Mouse (Mus musculus): ENCODE results near the gene Klf12. TPM values are rescaled to one million over a fixed set of nuclear protein-coding genes. Genes with fewer than 3 reads are reported as not detected.

The Klf12 gene
- polyA plus RNA-seq, 1 experiment from 2014 or later: 14.8 TPM

DNA sequence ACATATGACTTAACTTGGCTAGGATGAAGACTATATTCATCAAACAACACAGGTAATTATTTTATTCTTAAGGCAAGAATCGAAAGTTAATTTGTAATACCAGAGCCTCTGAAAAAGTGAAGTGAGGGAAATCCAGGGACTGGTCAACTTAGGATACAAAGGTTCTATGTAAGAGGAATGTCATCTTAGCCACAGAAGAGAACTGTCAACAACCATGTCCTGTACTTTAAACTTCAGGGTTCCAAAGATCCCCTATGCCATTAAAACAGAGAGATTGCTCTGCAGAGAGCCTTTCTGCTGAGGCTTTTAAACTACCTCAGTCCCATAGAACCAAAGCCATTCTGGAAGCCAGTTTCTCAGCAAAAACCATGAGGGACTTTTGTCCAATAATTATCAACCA, 144.1 kb downstream of the Klf12 start:
- WGBS: 88% methylated on average over 1 of the region's 1 CpGs
- no peak for ATAC-seq (replicated peaks; ENCODE audit: low FRiP score, low TSS enrichment, low read depth)

DNA sequence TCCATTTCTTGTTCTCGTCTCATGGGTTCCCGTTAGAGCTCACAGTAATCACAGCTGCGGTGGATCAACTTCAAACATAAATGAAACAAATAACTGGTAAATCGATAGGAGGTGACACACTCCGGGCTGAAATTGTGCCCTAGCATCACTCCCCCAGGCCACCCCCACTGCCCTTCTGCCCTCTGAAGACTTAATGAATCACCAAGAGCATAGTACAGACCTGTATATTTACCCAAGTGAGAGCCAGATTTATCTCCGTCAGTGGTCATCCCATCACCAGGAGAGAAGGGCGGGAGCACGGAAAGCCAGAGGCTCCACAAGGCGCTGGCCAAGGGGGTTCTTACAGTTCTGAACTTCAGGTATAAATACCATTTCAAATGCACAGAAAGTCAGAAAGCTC, 150.2 kb downstream of the Klf12 start:
- ATAC-seq (replicated peaks; ENCODE audit: low FRiP score, low TSS enrichment, low read depth): no peak
- no peaks in the 10 kb centered on the region for H3K27me3 ChIP-seq (replicated peaks; ENCODE audit: control insufficient read depth, insufficient read depth, low read length)
- H3K4me3 ChIP-seq (ENCODE audit: low read depth, low read length): no peak overlapping the region
- H3K4me2 ChIP-seq (ENCODE audit: low read length): no peak overlapping the region
- H3K4me1 ChIP-seq (replicated peaks; ENCODE audit: control insufficient read depth, insufficient read depth, low read length): no peaks in the 10 kb centered on the region
- H3K27ac ChIP-seq (ENCODE audit: low read depth): no peak overlapping the region
- no peaks in the 10 kb centered on the region for H3K9me3 ChIP-seq (ENCODE audit: control insufficient read depth, low read length)
- H3K9ac ChIP-seq (ENCODE audit: low read length): no peak overlapping the region
- no peaks in the 10 kb centered on the region for H3K36me3 ChIP-seq (ENCODE audit: control insufficient read depth, insufficient read depth, low read length)
- 60% methylated on average over 9 of the region's 9 CpGs for WGBS
- DNase-seq (ENCODE audit: low spot score): no peak

More for the DNA sequence above, 144.1 kb downstream of the Klf12 start:
- H3K27me3 ChIP-seq (replicated peaks; ENCODE audit: control insufficient read depth, insufficient read depth, low read length): no peaks in the 10 kb centered on the region
- H3K9ac ChIP-seq (ENCODE audit: low read length): no peak overlapping the region
- DNase-seq (ENCODE audit: low spot score): no peak
- H3K27ac ChIP-seq (ENCODE audit: low read depth): no peak overlapping the region
- H3K4me3 ChIP-seq (ENCODE audit: low read depth, low read length): no peak overlapping the region
- no peak overlapping the region for H3K4me2 ChIP-seq (ENCODE audit: low read length)
- peaks cover 4% of the 10 kb centered on the region; the same call in 1 of the 2 replicates for H3K36me3 ChIP-seq (ENCODE audit: control insufficient read depth, insufficient read depth, low read length)
- H3K4me1 ChIP-seq (replicated peaks; ENCODE audit: control insufficient read depth, insufficient read depth, low read length): no peaks in the 10 kb centered on the region
- H3K9me3 ChIP-seq (ENCODE audit: control insufficient read depth, low read length): no peaks in the 10 kb centered on the region

DNA sequence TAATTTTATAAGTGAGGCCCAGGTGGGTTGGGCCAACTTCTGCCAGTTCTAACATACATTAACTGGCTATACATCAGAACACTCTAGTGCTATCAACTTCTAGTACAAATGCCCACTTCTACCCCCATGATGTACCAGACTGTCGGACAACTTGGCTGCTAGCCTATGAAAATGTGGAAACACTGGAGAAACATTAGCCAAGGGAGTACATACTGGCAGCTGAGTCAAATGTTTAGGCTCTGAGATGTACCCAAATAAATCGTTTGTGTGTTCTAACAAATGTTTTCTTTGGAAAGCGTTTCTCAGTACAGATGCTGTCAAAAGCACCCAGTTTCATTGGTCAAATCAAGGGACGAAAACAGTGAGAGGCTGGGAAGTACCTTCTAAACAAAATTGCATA, 152.0 kb downstream of the Klf12 start:
- no peaks in the 10 kb centered on the region for H3K27me3 ChIP-seq (replicated peaks; ENCODE audit: control insufficient read depth, insufficient read depth, low read length)
- no peak overlapping the region for H3K4me2 ChIP-seq (ENCODE audit: low read length)
- H3K4me3 ChIP-seq (ENCODE audit: low read depth, low read length): no peak overlapping the region
- H3K9me3 ChIP-seq (ENCODE audit: control insufficient read depth, low read length): no peaks in the 10 kb centered on the region
- H3K4me1 ChIP-seq (replicated peaks; ENCODE audit: control insufficient read depth, insufficient read depth, low read length): no peaks in the 10 kb centered on the region
- H3K9ac ChIP-seq (ENCODE audit: low read length): no peak overlapping the region
- H3K27ac ChIP-seq (ENCODE audit: low read depth): no peak overlapping the region
- no peaks in the 10 kb centered on the region for H3K36me3 ChIP-seq (ENCODE audit: control insufficient read depth, insufficient read depth, low read length)
- DNase-seq (ENCODE audit: low spot score) (no peak), ATAC-seq (replicated peaks; ENCODE audit: low FRiP score, low TSS enrichment, low read depth) (no peak)
- 81% methylated on average over 4 of the region's 4 CpGs for WGBS

DNA sequence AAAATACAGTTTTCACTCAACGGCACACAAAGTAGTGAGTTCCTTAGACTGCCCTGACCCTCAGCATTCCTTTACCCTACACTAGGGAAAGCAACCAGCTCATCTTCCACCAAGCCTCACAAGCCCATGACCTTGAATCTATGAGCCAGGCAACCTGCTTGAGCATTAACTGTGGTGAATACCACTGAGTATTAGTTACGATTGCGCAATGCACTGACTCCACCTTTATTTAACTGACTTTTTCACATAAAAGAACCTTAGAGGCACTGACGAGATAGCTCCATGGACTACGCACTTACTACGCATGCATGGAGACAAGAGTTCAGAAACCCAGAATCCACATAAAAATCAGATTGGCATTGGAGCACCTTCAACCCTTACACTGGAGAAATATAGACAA, 158.4 kb downstream of the Klf12 start:
- Histone ChIP-seq H3K36me3 (ENCODE audit: control insufficient read depth, insufficient read depth, low read length) (no peaks in the 10 kb centered on the region), H3K9me3 (ENCODE audit: control insufficient read depth, low read length) (no peaks in the 10 kb centered on the region), H3K4me2 (ENCODE audit: low read length) (no peak overlapping the region), H3K4me3 (ENCODE audit: low read depth, low read length) (no peak overlapping the region), H3K4me1 (replicated peaks; ENCODE audit: control insufficient read depth, insufficient read depth, low read length) (no peaks in the 10 kb centered on the region), H3K27ac (ENCODE audit: low read depth) (no peak overlapping the region), H3K9ac (ENCODE audit: low read length) (no peak overlapping the region), H3K27me3 (replicated peaks; ENCODE audit: control insufficient read depth, insufficient read depth, low read length) (no peaks in the 10 kb centered on the region)
- DNase-seq (ENCODE audit: low spot score): no peak
- no peak for ATAC-seq (replicated peaks; ENCODE audit: low FRiP score, low TSS enrichment, low read depth)
- 90% methylated on average over 6 of the region's 6 CpGs for WGBS

DNA sequence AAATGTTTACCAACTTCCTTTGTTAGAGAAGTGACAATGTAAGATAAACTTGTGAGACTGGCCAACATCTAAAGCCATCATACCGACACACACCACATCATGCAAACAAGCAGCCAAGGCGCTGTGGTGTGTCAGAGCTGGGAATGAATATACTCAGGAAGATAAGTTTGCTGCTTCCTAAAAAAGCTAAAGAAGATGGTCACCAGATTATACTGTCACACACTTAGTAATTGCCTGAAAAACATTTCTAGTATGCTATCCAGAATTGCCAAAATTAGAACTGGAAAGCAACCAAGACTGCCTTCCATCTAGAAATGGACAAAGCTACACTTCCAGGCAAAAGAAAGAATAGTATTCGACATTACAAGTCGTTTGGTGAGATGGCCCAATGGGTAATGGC, 163.4 kb downstream of the Klf12 start:
- H3K4me1 ChIP-seq (replicated peaks; ENCODE audit: control insufficient read depth, insufficient read depth, low read length): no peaks in the 10 kb centered on the region
- no peak overlapping the region for H3K27ac ChIP-seq (ENCODE audit: low read depth)
- 88% methylated on average over 4 of the region's 4 CpGs for WGBS
- H3K9me3 ChIP-seq (ENCODE audit: control insufficient read depth, low read length): no peaks in the 10 kb centered on the region
- DNase-seq (ENCODE audit: low spot score): no peak
- H3K4me2 ChIP-seq (ENCODE audit: low read length): no peak overlapping the region
- H3K9ac ChIP-seq (ENCODE audit: low read length): no peak overlapping the region
- H3K27me3 ChIP-seq (replicated peaks; ENCODE audit: control insufficient read depth, insufficient read depth, low read length): no peaks in the 10 kb centered on the region
- no peak overlapping the region for H3K4me3 ChIP-seq (ENCODE audit: low read depth, low read length)
- no peaks in the 10 kb centered on the region for H3K36me3 ChIP-seq (ENCODE audit: control insufficient read depth, insufficient read depth, low read length)
- no peak for ATAC-seq (replicated peaks; ENCODE audit: low FRiP score, low TSS enrichment, low read depth)

DNA sequence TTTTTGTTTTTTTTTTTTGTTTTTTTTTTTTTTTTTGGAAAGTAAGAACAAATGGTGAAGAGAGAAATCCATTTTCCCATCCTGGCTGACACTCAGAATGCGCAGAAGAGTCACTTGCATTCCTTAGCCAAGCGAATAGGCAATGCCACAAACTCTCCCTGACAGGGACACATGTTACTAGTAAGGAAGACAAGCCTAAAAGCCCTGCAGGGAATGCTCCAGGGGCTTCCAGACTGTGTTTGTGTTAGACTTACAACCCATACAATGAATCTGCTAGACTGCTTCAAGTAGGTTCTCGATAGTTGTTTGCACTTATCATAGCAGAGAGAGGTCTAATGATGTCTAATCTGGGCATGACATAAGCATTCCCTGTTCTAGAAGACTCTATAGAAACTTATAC, 164.6 kb downstream of the Klf12 start:
- H3K4me2 ChIP-seq (ENCODE audit: low read length): no peak overlapping the region
- no peaks in the 10 kb centered on the region for H3K36me3 ChIP-seq (ENCODE audit: control insufficient read depth, insufficient read depth, low read length)
- 67% methylated on average over 3 of the region's 3 CpGs for WGBS
- H3K4me3 ChIP-seq (ENCODE audit: low read depth, low read length): no peak overlapping the region
- H3K9me3 ChIP-seq (ENCODE audit: control insufficient read depth, low read length): no peaks in the 10 kb centered on the region
- no peak for ATAC-seq (replicated peaks; ENCODE audit: low FRiP score, low TSS enrichment, low read depth)
- no peak overlapping the region for H3K27ac ChIP-seq (ENCODE audit: low read depth)
- H3K9ac ChIP-seq (ENCODE audit: low read length): no peak overlapping the region
- no peaks in the 10 kb centered on the region for H3K27me3 ChIP-seq (replicated peaks; ENCODE audit: control insufficient read depth, insufficient read depth, low read length)
- H3K4me1 ChIP-seq (replicated peaks; ENCODE audit: control insufficient read depth, insufficient read depth, low read length): no peaks in the 10 kb centered on the region
- DNase-seq (ENCODE audit: low spot score): no peak

DNA sequence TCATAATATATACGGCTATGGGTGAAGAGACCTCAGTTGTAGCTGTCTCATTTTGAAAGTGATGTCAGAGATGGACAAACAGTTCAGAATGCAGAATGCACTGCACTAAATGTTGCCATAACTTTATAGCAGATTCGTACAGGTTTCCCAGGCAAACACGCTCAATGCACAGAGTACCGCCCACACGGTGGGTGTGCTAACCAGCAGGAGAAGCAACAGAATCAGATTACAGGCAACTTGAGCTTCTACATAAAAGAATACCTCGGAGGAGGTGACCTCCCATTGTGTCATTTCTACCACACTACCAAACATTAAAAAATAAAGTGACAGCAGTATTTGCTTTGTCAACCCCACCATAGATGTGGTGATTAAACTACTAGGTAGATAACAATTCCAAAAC, 171.1 kb downstream of the Klf12 start:
- H3K36me3 ChIP-seq (ENCODE audit: control insufficient read depth, insufficient read depth, low read length): no peaks in the 10 kb centered on the region; the same call in 1 of the 2 replicates
- no peak overlapping the region for H3K9ac ChIP-seq (ENCODE audit: low read length)
- H3K9me3 ChIP-seq (ENCODE audit: control insufficient read depth, low read length): no peaks in the 10 kb centered on the region
- H3K27ac ChIP-seq (ENCODE audit: low read depth): no peak overlapping the region
- ATAC-seq (replicated peaks; ENCODE audit: low FRiP score, low TSS enrichment, low read depth) (no peak), DNase-seq (ENCODE audit: low spot score) (no peak)
- H3K4me2 ChIP-seq (ENCODE audit: low read length): no peak overlapping the region
- 72% methylated on average over 6 of the region's 6 CpGs for WGBS
- peaks cover 9% of the 10 kb centered on the region; the same call in 1 of the 2 replicates for H3K4me1 ChIP-seq (replicated peaks; ENCODE audit: control insufficient read depth, insufficient read depth, low read length)
- no peaks in the 10 kb centered on the region for H3K27me3 ChIP-seq (replicated peaks; ENCODE audit: control insufficient read depth, insufficient read depth, low read length)
- no peak overlapping the region for H3K4me3 ChIP-seq (ENCODE audit: low read depth, low read length)

DNA sequence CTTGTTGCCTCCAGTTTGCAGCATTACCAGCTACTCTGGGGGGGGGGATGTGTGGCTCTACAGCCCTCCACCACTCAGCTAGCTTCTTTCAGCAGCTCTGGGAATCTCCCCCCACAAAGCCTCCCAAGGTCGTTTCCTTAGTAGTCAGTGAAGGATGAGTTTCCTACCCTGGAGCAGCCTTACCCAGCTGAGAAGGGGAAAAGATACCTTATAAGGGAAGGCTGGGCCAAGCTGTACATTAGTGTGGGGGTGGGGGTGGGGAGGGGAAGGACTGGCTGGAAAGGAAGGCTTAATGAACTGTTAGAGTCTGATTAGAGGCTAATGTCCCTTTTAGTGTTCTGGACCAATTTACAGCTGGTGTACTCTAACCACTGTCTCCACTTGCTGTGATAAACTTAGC, 172.7 kb downstream of the Klf12 start:
- no peak overlapping the region for H3K4me3 ChIP-seq (ENCODE audit: low read depth, low read length)
- H3K27me3 ChIP-seq (replicated peaks; ENCODE audit: control insufficient read depth, insufficient read depth, low read length): no peaks in the 10 kb centered on the region
- DNase-seq (ENCODE audit: low spot score) (no peak), ATAC-seq (replicated peaks; ENCODE audit: low FRiP score, low TSS enrichment, low read depth) (peak; percentile 64; the same call in 1 of the 2 replicates)
- no peak overlapping the region for H3K9ac ChIP-seq (ENCODE audit: low read length)
- no peaks in the 10 kb centered on the region; the same call in 1 of the 2 replicates for H3K36me3 ChIP-seq (ENCODE audit: control insufficient read depth, insufficient read depth, low read length)
- H3K9me3 ChIP-seq (ENCODE audit: control insufficient read depth, low read length): no peaks in the 10 kb centered on the region
- peak overlapping the region; percentile 59; the same call in 1 of the 2 replicates for H3K27ac ChIP-seq (ENCODE audit: low read depth)
- peaks cover 9% of the 10 kb centered on the region; the same call in 1 of the 2 replicates for H3K4me1 ChIP-seq (replicated peaks; ENCODE audit: control insufficient read depth, insufficient read depth, low read length)
- H3K4me2 ChIP-seq (ENCODE audit: low read length): no peak overlapping the region
- WGBS: 0% methylated on average over 1 of the region's 1 CpGs

DNA sequence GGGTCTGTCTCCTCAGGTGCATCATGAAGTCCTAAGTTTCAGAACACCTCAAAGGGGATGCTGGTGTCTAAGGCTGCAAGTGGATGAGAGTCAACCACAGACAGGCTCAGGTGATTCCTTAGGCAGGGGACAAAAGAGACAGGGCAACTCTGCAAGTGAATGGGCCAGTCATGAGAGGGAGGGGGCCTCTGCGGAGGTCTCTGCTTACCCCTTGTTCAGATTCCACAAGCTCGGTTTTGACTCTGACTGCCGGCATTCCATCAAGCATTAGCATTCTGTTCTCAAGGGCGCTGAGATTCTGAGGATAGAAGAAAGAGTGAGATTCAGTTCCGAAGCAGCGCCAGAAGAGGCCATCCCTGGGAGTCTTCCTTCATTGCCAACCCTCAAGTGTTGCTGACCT, 174.9 kb downstream of the Klf12 start:
- H3K4me1 ChIP-seq (replicated peaks; ENCODE audit: control insufficient read depth, insufficient read depth, low read length): peaks cover 9% of the 10 kb centered on the region; the same call in 1 of the 2 replicates
- H3K9me3 ChIP-seq (ENCODE audit: control insufficient read depth, low read length): no peaks in the 10 kb centered on the region
- H3K27ac ChIP-seq (ENCODE audit: low read depth): no peak overlapping the region
- no peak overlapping the region for H3K4me3 ChIP-seq (ENCODE audit: low read depth, low read length)
- H3K4me2 ChIP-seq (ENCODE audit: low read length): no peak overlapping the region
- WGBS: 63% methylated on average over 6 of the region's 6 CpGs
- ATAC-seq (replicated peaks; ENCODE audit: low FRiP score, low TSS enrichment, low read depth): no peak
- H3K36me3 ChIP-seq (ENCODE audit: control insufficient read depth, insufficient read depth, low read length): no peaks in the 10 kb centered on the region; the same call in 1 of the 2 replicates
- DNase-seq (ENCODE audit: low spot score): no peak
- no peak overlapping the region for H3K9ac ChIP-seq (ENCODE audit: low read length)
- H3K27me3 ChIP-seq (replicated peaks; ENCODE audit: control insufficient read depth, insufficient read depth, low read length): no peaks in the 10 kb centered on the region
